Mouse (Mus musculus): ENCODE measurements around the gene Pdlim5. TPM values are rescaled to one million over a fixed set of nuclear protein-coding genes. Genes with fewer than 3 reads are reported as not detected.
A peak's percentile ranks its signal among the peaks of the same experiment; 100 is the strongest.

The Pdlim5 gene
- polyA plus RNA-seq, 1 experiment: 14.3 TPM

DNA sequence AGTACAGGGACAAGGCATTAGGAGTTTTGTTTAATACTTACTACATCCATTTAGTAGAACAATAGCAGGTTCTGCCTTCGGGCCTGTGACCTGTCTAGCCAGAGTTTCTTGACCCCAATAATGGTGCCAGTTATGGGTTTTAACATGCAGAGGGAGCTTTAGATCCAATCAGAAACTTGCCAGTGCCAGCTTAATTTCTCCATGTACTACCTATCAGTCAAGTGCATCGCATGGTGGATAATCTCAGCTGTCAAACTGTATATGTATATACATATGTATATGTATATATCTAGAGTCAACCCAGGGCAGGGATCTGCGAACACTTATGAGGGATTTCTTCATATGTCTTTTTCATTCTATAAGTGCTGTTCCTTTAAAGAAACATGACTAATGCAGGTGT, 61.0 kb downstream of the Pdlim5 start:
- DNase-seq (ENCODE audit: low read depth): no peak
- TF ChIP-seq POLR2A (IDR thresholded peaks at IDR 0.05; ENCODE audit: borderline replicate concordance, extremely low read depth, insufficient read depth, insufficient read length, poor library complexity, severe bottlenecking): no peak
- TF ChIP-seq CTCF (IDR thresholded peaks at IDR 0.05; ENCODE audit: borderline replicate concordance, extremely low read depth, insufficient read depth, insufficient read length): no peak

DNA sequence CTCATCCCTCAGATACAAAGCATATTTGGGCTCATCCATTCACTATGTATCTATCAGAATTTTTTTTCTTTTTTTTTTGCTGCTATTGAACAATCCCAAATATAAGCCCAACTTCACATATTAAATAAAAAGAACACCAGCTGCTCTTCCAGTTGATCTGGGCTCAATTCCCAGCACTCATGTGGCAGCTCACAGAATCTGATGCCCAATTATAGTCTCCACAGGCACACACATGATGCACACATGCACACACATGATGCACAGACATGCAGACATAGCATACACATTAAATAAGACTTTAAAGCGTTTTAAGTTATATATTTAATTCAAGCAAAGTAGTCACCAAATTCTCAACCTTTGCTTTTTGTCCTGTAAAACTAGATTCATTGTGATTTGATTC, 62.0 kb downstream of the Pdlim5 start:
- peak; percentile 55 for DNase-seq (ENCODE audit: low read depth)
- TF ChIP-seq CTCF (IDR thresholded peaks at IDR 0.05; ENCODE audit: borderline replicate concordance, extremely low read depth, insufficient read depth, insufficient read length) (no peak), POLR2A (IDR thresholded peaks at IDR 0.05; ENCODE audit: borderline replicate concordance, extremely low read depth, insufficient read depth, insufficient read length, poor library complexity, severe bottlenecking) (no peak)

DNA sequence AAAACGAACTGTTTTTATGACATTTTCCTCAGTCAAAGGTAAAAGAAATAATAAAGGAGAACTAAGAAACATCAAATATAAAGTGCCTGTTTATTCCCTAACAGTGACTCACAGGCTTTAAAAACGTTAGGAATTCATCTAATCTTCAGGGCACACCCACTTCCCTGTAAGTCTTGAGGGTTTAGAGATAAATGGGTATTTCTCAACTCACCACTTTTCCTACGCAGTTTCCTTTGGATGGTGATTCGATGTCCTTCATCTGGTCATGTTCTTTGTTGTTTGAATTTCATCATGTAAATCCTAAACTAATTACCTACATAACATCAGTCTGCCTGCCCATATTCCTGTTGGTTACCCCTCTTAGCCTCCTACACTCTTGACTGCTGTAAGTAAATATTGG, 62.8 kb downstream of the Pdlim5 start:
- TF ChIP-seq POLR2A (IDR thresholded peaks at IDR 0.05; ENCODE audit: borderline replicate concordance, extremely low read depth, insufficient read depth, insufficient read length, poor library complexity, severe bottlenecking) (no peak), CTCF (IDR thresholded peaks at IDR 0.05; ENCODE audit: borderline replicate concordance, extremely low read depth, insufficient read depth, insufficient read length) (no peak)
- DNase-seq (ENCODE audit: low read depth): no peak

DNA sequence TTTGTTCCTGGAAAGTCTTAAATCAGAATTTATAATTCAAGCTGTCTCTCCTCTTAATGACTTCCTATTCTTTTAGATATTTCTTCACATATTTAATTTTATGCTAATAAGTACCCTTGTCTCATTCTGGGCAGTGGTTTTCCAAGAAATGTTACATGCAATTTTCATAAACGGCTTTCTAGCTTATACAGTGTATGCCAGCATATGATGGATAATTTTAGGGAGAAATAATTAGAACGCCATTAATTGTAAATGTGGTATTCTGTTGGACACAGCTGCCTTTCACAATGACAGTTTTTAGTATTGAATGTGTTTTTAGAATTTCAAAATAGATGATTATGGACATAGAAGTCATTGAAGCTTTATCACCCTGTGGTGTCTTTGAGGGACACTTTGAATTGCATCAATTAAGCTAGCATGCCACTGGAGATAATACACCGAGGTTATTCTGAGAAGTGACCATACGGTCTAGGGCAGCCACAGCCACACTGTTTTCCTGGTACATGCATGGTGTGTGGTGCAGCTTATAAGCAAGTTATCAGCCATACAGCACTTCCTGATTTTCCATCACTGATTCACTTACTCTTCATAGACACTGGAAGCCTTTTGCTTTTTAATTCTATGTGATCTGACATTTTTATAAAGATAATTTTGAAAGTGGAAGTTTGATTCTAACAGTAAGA, 63.5 kb downstream of the Pdlim5 start:
- DNase-seq (ENCODE audit: low read depth): no peak
- no peak for TF ChIP-seq POLR2A (IDR thresholded peaks at IDR 0.05; ENCODE audit: borderline replicate concordance, extremely low read depth, insufficient read depth, insufficient read length, poor library complexity, severe bottlenecking)
- TF ChIP-seq CTCF (IDR thresholded peaks at IDR 0.05; ENCODE audit: borderline replicate concordance, extremely low read depth, insufficient read depth, insufficient read length): no peak

DNA sequence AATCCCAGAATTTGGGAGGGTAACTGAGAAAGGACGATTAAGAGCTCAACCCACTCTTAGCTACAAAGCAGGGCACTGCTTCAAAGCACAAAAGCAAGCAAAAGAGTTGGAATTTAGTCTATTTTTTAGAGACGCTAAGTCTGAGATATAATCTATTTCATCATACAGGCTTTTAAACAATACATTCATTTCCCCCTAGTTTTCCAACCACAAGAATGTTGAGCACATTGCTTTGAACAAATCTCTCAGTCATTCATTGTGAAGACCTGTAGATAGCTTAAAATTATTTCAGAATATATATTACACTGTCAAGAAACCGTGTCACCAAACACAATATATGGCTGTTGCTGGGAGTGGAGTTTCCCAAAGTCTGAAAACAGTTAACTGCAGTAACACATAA, 65.1 kb downstream of the Pdlim5 start:
- DNase-seq (ENCODE audit: low read depth): no peak
- TF ChIP-seq POLR2A (IDR thresholded peaks at IDR 0.05; ENCODE audit: borderline replicate concordance, extremely low read depth, insufficient read depth, insufficient read length, poor library complexity, severe bottlenecking) (no peak), CTCF (IDR thresholded peaks at IDR 0.05; ENCODE audit: borderline replicate concordance, extremely low read depth, insufficient read depth, insufficient read length) (no peak)

GRCm38 (mm10) chr3:142323592-142323991, 71.9 kb downstream of the Pdlim5 start:
- TF ChIP-seq POLR2A (IDR thresholded peaks at IDR 0.05; ENCODE audit: borderline replicate concordance, extremely low read depth, insufficient read depth, insufficient read length, poor library complexity, severe bottlenecking) (no peak), CTCF (IDR thresholded peaks at IDR 0.05; ENCODE audit: borderline replicate concordance, extremely low read depth, insufficient read depth, insufficient read length) (no peak)
- no peak for DNase-seq (ENCODE audit: low read depth)

DNA sequence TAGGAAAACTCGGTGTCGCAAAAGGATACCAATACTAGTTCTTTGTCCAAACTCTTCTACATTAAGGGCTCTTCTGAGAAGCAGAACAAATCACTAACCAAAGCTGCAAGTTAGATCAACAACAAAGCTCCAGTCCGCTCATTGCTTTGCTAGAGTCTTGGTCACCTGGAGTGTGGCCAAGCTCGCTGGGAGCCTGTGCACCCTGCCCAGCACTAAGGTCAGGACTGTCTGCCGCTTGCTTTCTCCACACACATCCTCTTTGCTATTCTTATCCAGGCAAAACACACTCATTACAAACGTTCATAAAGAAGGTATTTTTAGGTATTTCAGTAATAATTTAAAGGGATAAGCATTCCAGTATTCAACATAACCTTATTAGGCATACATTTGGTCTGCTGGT, 73.6 kb downstream of the Pdlim5 start:
- peak; percentile 39 for DNase-seq (ENCODE audit: low read depth)
- TF ChIP-seq CTCF (IDR thresholded peaks at IDR 0.05; ENCODE audit: borderline replicate concordance, extremely low read depth, insufficient read depth, insufficient read length): no peak
- TF ChIP-seq POLR2A (IDR thresholded peaks at IDR 0.05; ENCODE audit: borderline replicate concordance, extremely low read depth, insufficient read depth, insufficient read length, poor library complexity, severe bottlenecking): no peak

- TF ChIP-seq POLR2A (IDR thresholded peaks at IDR 0.05; ENCODE audit: borderline replicate concordance, extremely low read depth, insufficient read depth, insufficient read length, poor library complexity, severe bottlenecking): no peak
- TF ChIP-seq CTCF (IDR thresholded peaks at IDR 0.05; ENCODE audit: borderline replicate concordance, extremely low read depth, insufficient read depth, insufficient read length): no peak
- peak; percentile 93 for DNase-seq (ENCODE audit: low read depth)
These were observed 77.3 kb downstream of the Pdlim5 start for GRCm38 (mm10) chr3:142318147-142318546.

- peak; percentile 41 for DNase-seq (ENCODE audit: low read depth)
- TF ChIP-seq POLR2A (IDR thresholded peaks at IDR 0.05; ENCODE audit: borderline replicate concordance, extremely low read depth, insufficient read depth, insufficient read length, poor library complexity, severe bottlenecking) (no peak), CTCF (IDR thresholded peaks at IDR 0.05; ENCODE audit: borderline replicate concordance, extremely low read depth, insufficient read depth, insufficient read length) (no peak)
These were observed 79.3 kb downstream of the Pdlim5 start for GRCm38 (mm10) chr3:142316138-142316740.

DNA sequence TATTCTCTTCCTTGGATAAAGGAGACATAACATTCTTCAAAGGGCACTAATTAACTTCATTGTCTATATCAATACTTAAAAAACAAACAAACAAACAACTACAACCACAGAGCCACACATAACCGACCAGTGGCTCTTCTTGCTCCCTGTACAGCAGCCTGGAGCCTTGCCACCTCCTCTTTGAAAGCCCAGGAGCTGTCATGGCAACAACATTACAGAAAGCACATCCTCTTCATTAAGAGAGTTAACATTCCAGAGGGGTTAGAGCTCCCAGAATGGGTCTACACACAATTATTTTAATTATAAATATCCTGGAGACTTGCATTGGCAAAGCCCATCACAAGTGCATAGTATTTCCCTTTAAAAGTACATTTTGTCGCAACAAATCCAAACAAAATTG, 84.4 kb downstream of the Pdlim5 start:
- peak; percentile 88 for DNase-seq (ENCODE audit: low read depth)
- no peak for TF ChIP-seq CTCF (IDR thresholded peaks at IDR 0.05; ENCODE audit: borderline replicate concordance, extremely low read depth, insufficient read depth, insufficient read length)
- TF ChIP-seq POLR2A (IDR thresholded peaks at IDR 0.05; ENCODE audit: borderline replicate concordance, extremely low read depth, insufficient read depth, insufficient read length, poor library complexity, severe bottlenecking): no peak

DNA sequence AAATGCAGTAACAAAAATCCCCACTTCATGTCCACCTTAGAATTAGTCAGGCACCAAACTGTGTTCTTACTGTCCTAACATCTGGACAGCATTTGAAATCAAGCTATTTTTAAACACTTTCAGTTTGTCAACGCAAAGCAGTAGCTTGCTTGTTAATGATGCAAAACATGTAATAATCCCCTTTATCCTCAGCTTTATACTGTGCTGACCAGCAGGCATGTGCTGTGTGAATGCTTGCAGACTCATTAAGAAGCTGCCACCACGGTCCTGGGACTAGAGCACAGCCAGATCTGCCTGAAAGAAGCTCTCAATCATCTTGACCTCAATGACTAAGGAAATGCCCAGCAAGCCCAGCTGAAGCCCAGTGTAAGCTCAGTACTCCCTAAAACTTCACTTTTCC, 85.0 kb downstream of the Pdlim5 start:
- DNase-seq (ENCODE audit: low read depth): peak; percentile 86

DNA sequence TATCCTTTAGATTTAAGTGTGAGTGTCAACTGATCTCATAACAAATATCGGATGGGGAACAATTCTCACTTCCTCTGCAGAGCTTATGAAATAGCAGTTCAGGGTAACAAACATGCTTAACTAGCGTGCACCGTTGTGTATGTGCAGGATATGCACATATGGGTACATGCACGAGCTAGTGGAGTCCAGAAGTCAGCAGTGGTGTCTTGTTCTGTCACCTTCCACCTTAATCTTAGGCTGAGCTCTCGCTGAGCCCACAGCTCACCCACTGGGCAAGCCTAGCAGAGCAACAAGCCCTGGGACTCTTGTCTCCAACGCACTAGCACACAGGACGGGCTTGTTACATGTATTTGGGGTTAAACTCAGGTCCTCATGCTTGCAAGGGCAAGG, 100.2 kb downstream of the Pdlim5 start:
- TF ChIP-seq CTCF (IDR thresholded peaks at IDR 0.05; ENCODE audit: borderline replicate concordance, extremely low read depth, insufficient read depth, insufficient read length) (no peak), POLR2A (IDR thresholded peaks at IDR 0.05; ENCODE audit: borderline replicate concordance, extremely low read depth, insufficient read depth, insufficient read length, poor library complexity, severe bottlenecking) (no peak)
- no peak for DNase-seq (ENCODE audit: low read depth)

More for the DNA sequence above, 85.0 kb downstream of the Pdlim5 start:
- TF ChIP-seq CTCF (IDR thresholded peaks at IDR 0.05; ENCODE audit: borderline replicate concordance, extremely low read depth, insufficient read depth, insufficient read length): no peak
- TF ChIP-seq POLR2A (IDR thresholded peaks at IDR 0.05; ENCODE audit: borderline replicate concordance, extremely low read depth, insufficient read depth, insufficient read length, poor library complexity, severe bottlenecking): no peak

All from brain, embryonic 14.5 days (tissue).